Mouse (Mus musculus) cerebellum, postnatal 4 days (tissue): ENCODE results near the gene Aplp2.

Source experiments
- DNase-seq, 2 experiments: peaks; one replicate each; pipeline ENCODE4 v3.0.0; 2022; ENCODE audit warnings: low spot score in 2 of 2, mixed read lengths in 1 of 2

Aplp2 gene

GRCm38 (mm10) chr9:31127876-31128465 is 83.6 kb downstream of the Aplp2 start:
- DNase-seq, result no peak

GRCm38 (mm10) chr9:31126079-31126478 is 85.5 kb downstream of the Aplp2 start:
- no peak for DNase-seq

GRCm38 (mm10) chr9:31122464-31123030 is 89.1 kb downstream of the Aplp2 start:
- DNase-seq, result no peak

- DNase-seq, result no peak
Measured at GRCm38 (mm10) chr9:31120533-31120915, 91.1 kb downstream of the Aplp2 start.

- no peak for DNase-seq
Measured at GRCm38 (mm10) chr9:31119882-31120532, 91.6 kb downstream of the Aplp2 start.

GRCm38 (mm10) chr9:31119405-31119804 is 92.2 kb downstream of the Aplp2 start:
- DNase-seq, result no peak

GRCm38 (mm10) chr9:31118520-31119298 is 92.9 kb downstream of the Aplp2 start:
- DNase-seq, result no peak

- no peak for DNase-seq
Measured at GRCm38 (mm10) chr9:31117488-31117887, 94.1 kb downstream of the Aplp2 start.

GRCm38 (mm10) chr9:31117088-31117487 is 94.5 kb downstream of the Aplp2 start:
- DNase-seq, result no peak

- DNase-seq, result no peak
Measured at GRCm38 (mm10) chr9:31115586-31115985, 96.0 kb downstream of the Aplp2 start.

GRCm38 (mm10) chr9:31108464-31108863 is 103.2 kb downstream of the Aplp2 start:
- DNase-seq, result no peak
